Mouse (Mus musculus) lung, embryonic 16.5 days (tissue): ENCODE measurements around the gene Gk5. TPM values are rescaled to one million over a fixed set of nuclear protein-coding genes. Genes with fewer than 3 reads are reported as not detected.

Experiments
- ATAC-seq: fragments of 200-750 bp; cut with Nextera tagmentation; 2 replicates; pipeline ENCODE4 v1.8.0; 2017; ENCODE audit warnings: low read depth, mild to moderate bottlenecking, moderate library complexity
- H3K27ac ChIP-seq: fragments of 300-500 bp; sonication (generic); 2 replicates; pipeline ENCODE4 v1.5.1; 2014; ENCODE audit warnings: mild to moderate bottlenecking, control low read depth, low read length
- H3K27me3 ChIP-seq: fragments of 300-500 bp; sonication (generic); 2 replicates; pipeline ENCODE4 v1.6.1; 2014; ENCODE audit warnings: low read depth, low read length, mixed read lengths; ENCODE audit not compliant: control insufficient read depth, insufficient read depth
- H3K36me3 ChIP-seq: fragments of 300-500 bp; sonication (generic); 2 replicates; pipeline ENCODE4 v1.6.1; 2014; ENCODE audit warnings: low read length; ENCODE audit not compliant: control insufficient read depth, insufficient read depth
- H3K4me1 ChIP-seq: fragments of 300-500 bp; sonication (generic); replicated peaks from 2 replicates; pipeline ENCODE4 v1.6.1; 2014; ENCODE audit warnings: low read length, mixed read lengths; ENCODE audit not compliant: control insufficient read depth, insufficient read depth
- H3K4me2 ChIP-seq: fragments of 300-500 bp; sonication (generic); 2 replicates; pipeline ENCODE4 v1.6.1; 2014; ENCODE audit warnings: low read depth, low read length, control low read depth
- H3K4me3 ChIP-seq: fragments of 300-500 bp; sonication (generic); 2 replicates; pipeline ENCODE4 v1.5.1; 2014; ENCODE audit warnings: mild to moderate bottlenecking, low read length, control low read depth
- H3K9ac ChIP-seq: fragments of 300-500 bp; sonication (generic); 2 replicates; pipeline ENCODE4 v1.6.1; 2014; ENCODE audit warnings: low read length, control low read depth
- H3K9me3 ChIP-seq: fragments of 300-500 bp; sonication (generic); 2 replicates; pipeline ENCODE4 v1.6.1; 2016; ENCODE audit warnings: low read length; ENCODE audit not compliant: control insufficient read depth
- WGBS: fragments of 180-500 bp; shearing (Covaris S2); extraction: QIAGEN DNeasy Blood & Tissue Kit; methylation state at CpG from one replicate; pipeline ENCODE4 v1.1.7; 2014; 5-methylcytosine and 5-hydroxymethylcytosine counted together
- polyA plus RNA-seq: library from polyadenylated mRNA; unstranded; fragments of >200 nt; fragmentation: Nextera tagmentation; extraction: Ambion mirVana; gene quantifications from 2 replicates; pipeline ENCODE4 v1.2.1, GENCODE M21; 2015

Gk5 gene
- polyA plus RNA-seq, 1 experiment from 2014 or later: 3.3 TPM

DNA sequence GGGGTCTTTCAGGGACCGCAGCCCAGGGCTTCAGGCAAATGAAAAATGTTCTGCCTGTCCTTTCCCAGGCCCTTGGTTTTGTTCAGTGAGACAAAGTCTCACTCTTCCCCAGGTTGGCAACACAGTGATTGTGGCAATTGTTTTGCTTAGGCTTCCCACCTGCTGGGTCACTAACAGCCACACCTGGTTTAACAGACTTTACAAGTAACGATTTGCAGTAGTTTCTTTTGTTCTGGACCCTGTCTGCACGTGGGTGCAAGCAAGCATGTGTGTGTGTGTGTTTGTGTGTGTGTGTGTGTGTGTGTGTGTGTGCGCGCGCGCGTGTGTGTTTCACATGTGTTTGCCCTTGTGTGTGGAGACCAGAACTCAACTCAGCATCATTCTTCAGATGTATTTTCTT, 16.3 kb upstream of the Gk5 start:
- no peak overlapping the region for H3K4me2 ChIP-seq
- H3K27me3 ChIP-seq: no peaks in the 10 kb centered on the region
- 83% methylated on average over 8 of the region's 8 CpGs for WGBS
- H3K9me3 ChIP-seq: peaks cover 14% of the 10 kb centered on the region
- H3K4me3 ChIP-seq: no peak overlapping the region
- H3K27ac ChIP-seq: no peak overlapping the region
- no peak overlapping the region for H3K9ac ChIP-seq
- no peak for ATAC-seq
- H3K36me3 ChIP-seq: no peaks in the 10 kb centered on the region
- H3K4me1 ChIP-seq: no peaks in the 10 kb centered on the region

DNA sequence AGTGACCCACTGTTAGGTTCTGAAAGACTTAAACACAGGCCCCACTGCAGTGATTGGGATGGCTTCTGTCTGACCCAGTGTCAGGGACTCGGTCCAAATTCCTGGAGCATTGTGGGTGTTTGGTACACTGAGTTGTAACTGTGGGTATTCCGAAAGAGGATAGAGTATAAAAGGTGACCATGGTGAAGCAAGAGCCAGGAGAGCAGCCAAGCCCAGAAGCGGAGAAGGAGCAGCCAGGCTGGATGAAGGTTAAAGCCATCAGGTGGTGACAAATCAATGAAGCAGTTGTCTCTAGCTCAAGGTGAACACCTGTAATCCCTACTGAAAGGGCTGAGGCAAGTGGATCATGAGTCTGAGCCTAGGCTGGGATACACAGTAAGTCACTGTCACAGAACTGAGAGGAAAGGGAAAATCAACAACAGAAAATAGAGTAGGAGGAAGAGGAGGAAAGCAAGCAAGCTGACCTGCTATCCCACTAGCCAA, 6.2 kb upstream of the Gk5 start:
- WGBS: 80% methylated on average over 3 of the region's 3 CpGs
- Histone ChIP-seq H3K4me3 (no peak overlapping the region), H3K27ac (no peak overlapping the region), H3K4me1 (no peaks in the 10 kb centered on the region), H3K9me3 (no peaks in the 10 kb centered on the region), H3K4me2 (no peak overlapping the region), H3K9ac (no peak overlapping the region), H3K36me3 (no peaks in the 10 kb centered on the region), H3K27me3 (no peaks in the 10 kb centered on the region)
- no peak for ATAC-seq

DNA sequence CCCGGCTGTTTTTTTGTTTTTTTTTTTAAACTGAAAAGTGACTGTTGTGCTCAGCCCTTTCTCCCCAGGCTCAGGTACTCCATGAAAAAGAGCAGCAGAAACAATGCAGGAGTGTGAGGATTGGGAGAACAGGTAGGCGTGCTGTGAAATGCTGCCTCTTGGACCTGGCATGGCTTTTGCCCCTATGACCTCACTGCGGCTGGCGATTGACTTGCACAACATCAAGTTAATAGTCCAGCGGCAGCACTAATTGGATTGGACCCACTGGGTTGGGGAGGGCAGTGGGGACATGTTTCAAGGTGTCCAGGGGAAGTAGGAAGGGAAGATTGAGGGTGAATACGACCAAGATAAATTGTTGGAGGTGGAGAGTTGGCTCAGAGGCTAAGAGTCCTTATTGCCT, 2.4 kb upstream of the Gk5 start:
- Histone ChIP-seq H3K9ac (no peak overlapping the region), H3K27ac (no peak overlapping the region), H3K4me3 (no peak overlapping the region), H3K4me1 (peaks cover 4% of the 10 kb centered on the region; the same call in 1 of the 2 replicates), H3K4me2 (no peak overlapping the region), H3K36me3 (no peaks in the 10 kb centered on the region), H3K9me3 (no peaks in the 10 kb centered on the region), H3K27me3 (no peaks in the 10 kb centered on the region)
- ATAC-seq: no peak
- 83% methylated on average over 6 of the region's 6 CpGs for WGBS

DNA sequence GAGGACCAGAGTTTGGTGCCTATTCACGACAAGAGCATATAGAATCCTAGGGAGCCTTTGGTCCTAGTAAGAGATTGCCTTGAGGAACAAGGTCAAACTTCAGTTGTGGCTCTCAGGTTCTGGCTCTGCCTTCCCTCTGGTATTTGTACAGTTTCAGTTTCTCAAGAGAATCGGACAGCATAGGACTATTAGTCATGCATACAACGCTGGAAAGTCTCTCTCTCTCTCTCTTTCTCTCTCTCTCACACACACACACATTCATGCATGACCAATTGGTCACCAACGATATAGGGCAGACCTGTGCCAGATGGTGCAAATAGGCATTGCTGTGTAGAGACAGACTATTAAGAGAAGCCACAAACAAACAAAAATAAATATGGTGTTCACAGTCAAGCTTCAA, 946 bp upstream of the Gk5 start:
- H3K4me2 ChIP-seq: peak overlapping the region; percentile 68
- H3K27ac ChIP-seq: no peak overlapping the region
- no peaks in the 10 kb centered on the region for H3K9me3 ChIP-seq
- WGBS: 68% methylated on average over 4 of the region's 4 CpGs
- H3K4me1 ChIP-seq: peaks cover 4% of the 10 kb centered on the region; the same call in 1 of the 2 replicates
- H3K9ac ChIP-seq: no peak overlapping the region
- H3K36me3 ChIP-seq: no peaks in the 10 kb centered on the region
- peak overlapping the region; percentile 79; the same call in 1 of the 2 replicates for H3K4me3 ChIP-seq
- H3K27me3 ChIP-seq: no peaks in the 10 kb centered on the region
- no peak for ATAC-seq

DNA sequence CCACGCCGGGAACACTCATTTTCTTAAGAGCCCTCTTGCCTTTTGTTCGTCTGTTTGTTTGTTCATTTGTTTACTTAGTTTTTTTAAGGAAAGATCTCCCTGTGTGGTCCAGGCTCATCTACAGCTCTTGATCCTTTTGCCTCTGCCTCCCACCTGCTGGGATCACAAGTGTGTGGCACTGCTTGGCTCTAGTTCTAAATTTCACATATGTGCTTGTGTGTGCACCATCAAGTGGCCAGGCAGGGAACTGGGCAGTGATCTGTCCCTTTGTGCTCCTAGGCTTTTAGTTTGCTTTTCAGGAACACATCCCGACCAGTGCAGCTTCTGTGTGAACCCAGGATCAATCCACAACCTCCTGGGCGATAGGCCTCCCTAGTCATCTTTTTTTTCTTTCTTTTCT, 8.8 kb downstream of the Gk5 start:
- no peaks in the 10 kb centered on the region for H3K36me3 ChIP-seq
- H3K27ac ChIP-seq: no peak overlapping the region
- no peaks in the 10 kb centered on the region for H3K27me3 ChIP-seq
- no peak overlapping the region for H3K4me3 ChIP-seq
- H3K4me1 ChIP-seq: no peaks in the 10 kb centered on the region
- H3K9ac ChIP-seq: no peak overlapping the region
- H3K4me2 ChIP-seq: no peak overlapping the region
- H3K9me3 ChIP-seq: no peaks in the 10 kb centered on the region
- no peak for ATAC-seq
- WGBS: 50% methylated on average over 5 of the region's 5 CpGs

DNA sequence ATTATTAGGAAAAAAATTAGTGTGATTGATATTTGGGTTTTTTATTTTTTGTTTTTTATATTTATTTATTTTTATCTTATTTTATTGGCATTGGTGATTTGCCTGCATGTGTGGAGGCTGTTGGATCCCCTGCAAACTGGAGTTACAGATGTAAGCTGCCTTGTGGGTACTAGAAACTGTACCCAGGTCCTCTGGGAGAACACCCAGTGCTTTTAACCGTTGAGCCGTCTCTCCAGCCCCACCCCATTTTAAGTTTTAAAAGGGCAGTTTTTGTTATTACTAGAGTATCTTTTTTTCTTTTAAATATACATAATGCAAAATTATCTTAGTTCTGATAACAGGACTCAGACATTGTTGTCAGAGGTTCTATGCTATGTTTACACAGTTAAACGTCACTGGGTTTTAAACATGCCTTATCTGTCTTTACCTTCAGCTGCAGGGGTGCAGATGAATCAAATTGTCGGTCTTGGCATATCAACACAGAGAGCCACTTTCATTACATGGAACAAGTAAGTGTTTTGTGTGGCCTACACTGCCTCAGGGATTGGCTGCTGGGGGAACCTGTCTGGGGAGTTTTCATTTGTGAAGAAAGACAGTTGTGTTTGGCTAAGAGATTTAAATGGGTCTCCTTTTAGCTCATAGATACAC, 13.9 kb downstream of the Gk5 start:
- Histone ChIP-seq H3K27ac (no peak overlapping the region), H3K27me3 (no peaks in the 10 kb centered on the region), H3K9me3 (no peaks in the 10 kb centered on the region), H3K9ac (no peak overlapping the region), H3K4me3 (no peak overlapping the region), H3K4me2 (no peak overlapping the region), H3K36me3 (no peaks in the 10 kb centered on the region), H3K4me1 (no peaks in the 10 kb centered on the region)
- ATAC-seq: no peak
- WGBS: 26% methylated on average over 4 of the region's 4 CpGs

DNA sequence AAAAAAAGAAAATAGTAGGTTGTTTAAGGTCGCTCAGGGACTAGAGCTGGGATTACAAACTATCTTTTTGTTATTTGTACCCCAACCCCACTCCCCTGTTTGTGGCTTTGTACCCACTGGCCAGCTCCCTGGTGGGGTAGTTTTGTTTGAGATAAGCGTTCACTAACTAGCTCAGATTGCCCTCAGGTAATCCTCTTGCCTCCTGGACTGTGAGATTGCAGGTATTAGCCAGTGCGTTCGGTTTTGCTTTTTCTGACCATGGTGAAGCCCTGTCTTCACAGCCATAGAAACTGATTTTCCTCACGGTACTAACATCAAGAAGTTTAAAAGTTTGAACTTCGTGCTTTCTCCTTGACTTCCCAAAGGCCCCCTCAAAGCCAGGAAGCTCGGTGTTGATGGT, 15.3 kb downstream of the Gk5 start:
- 85% methylated on average over 7 of the region's 7 CpGs for WGBS
- ATAC-seq: no peak

DNA sequence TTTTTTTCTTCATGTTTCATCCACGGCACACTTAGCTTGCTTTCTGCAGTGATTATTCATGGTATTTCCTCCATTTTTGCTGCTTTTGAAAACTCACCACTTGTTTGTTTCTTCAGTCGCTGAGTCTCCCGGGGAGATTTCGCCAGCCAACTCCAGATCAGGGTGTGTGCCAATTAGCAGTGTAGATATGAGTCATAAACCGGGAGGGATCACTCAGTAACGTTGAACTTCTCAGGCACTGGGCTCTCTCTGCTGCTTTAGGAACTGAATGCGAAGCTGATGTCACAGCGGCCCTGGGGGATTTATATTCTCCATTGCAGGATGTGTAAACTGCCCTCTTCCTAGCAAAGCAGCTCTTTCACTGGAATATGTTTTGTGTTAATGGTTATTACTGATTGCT, 15.8 kb downstream of the Gk5 start:
- Histone ChIP-seq H3K4me1 (no peaks in the 10 kb centered on the region), H3K9me3 (no peaks in the 10 kb centered on the region), H3K4me3 (no peak overlapping the region), H3K9ac (no peak overlapping the region), H3K27ac (no peak overlapping the region), H3K27me3 (no peaks in the 10 kb centered on the region), H3K4me2 (no peak overlapping the region), H3K36me3 (no peaks in the 10 kb centered on the region)
- WGBS: 46% methylated on average over 8 of the region's 8 CpGs
- ATAC-seq: no peak

More for the DNA sequence above, 15.3 kb downstream of the Gk5 start:
- Histone ChIP-seq H3K4me3 (no peak overlapping the region), H3K27me3 (no peaks in the 10 kb centered on the region), H3K27ac (no peak overlapping the region), H3K36me3 (no peaks in the 10 kb centered on the region), H3K9ac (no peak overlapping the region), H3K4me2 (no peak overlapping the region), H3K4me1 (no peaks in the 10 kb centered on the region), H3K9me3 (no peaks in the 10 kb centered on the region)

GRCm38 (mm10) chr9:96135461-96135860, 16.3 kb downstream of the Gk5 start:
- Histone ChIP-seq H3K9me3 (no peaks in the 10 kb centered on the region), H3K4me2 (no peak overlapping the region), H3K9ac (no peak overlapping the region), H3K27me3 (no peaks in the 10 kb centered on the region), H3K4me1 (no peaks in the 10 kb centered on the region), H3K4me3 (no peak overlapping the region), H3K27ac (no peak overlapping the region), H3K36me3 (no peaks in the 10 kb centered on the region)
- no peak for ATAC-seq
- WGBS: 62% methylated on average over 7 of the region's 7 CpGs

- Histone ChIP-seq H3K4me1 (no peaks in the 10 kb centered on the region), H3K9me3 (no peaks in the 10 kb centered on the region), H3K9ac (no peak overlapping the region), H3K36me3 (no peaks in the 10 kb centered on the region), H3K27ac (no peak overlapping the region), H3K27me3 (no peaks in the 10 kb centered on the region), H3K4me3 (no peak overlapping the region), H3K4me2 (no peak overlapping the region)
- no peak for ATAC-seq
- 88% methylated on average over 9 of the region's 9 CpGs for WGBS
These were observed 19.8 kb downstream of the Gk5 start for GRCm38 (mm10) chr9:96138958-96139357.
